Mouse (Mus musculus): ENCODE measurements around the gene Aifm3.
"Not testable (repeated sequence)": the region's sequence is repeated elsewhere in the genome, so short reads cannot be mapped to it uniquely, and the experiment has no call there.

GRCm38 (mm10) chr16:17508031-17508430 lies 18.6 kb downstream of the Aifm3 start:
- TF ChIP-seq CTCF (IDR thresholded peaks at IDR 0.05; ENCODE audit: borderline replicate concordance, insufficient read depth, low read depth, low read length) = 0 out of 2 replicates have a peak, but pooled peaks have one; percentile 7
- not testable (repeated sequence) for TF ChIP-seq POLR2A (IDR thresholded peaks at IDR 0.05; ENCODE audit: borderline replicate concordance, insufficient read depth, low read length)

Data from cerebellum, adult 2 months (tissue).